Mouse (Mus musculus) heart, embryonic 13.5 days (tissue): ENCODE results near the gene Igsf9b. TPM values are rescaled to one million over a fixed set of nuclear protein-coding genes. Genes with fewer than 3 reads are reported as not detected.

Experiments used
- ATAC-seq: fragments of 200-750 bp; cut with Nextera tagmentation; 2 replicates; pipeline ENCODE4 v1.8.0; 2017; ENCODE audit warnings: moderate TSS enrichment; ENCODE audit not compliant: insufficient number of reproducible peaks, low FRiP score, low TSS enrichment; ENCODE audit errors: extremely low read depth
- H3K27ac ChIP-seq: fragments of 300-500 bp; sonication (generic); replicated peaks from 2 replicates; pipeline ENCODE4 v1.5.1; 2015; ENCODE audit warnings: moderate library complexity, mild to moderate bottlenecking, inconsistent platforms
- H3K27me3 ChIP-seq: fragments of 300-500 bp; sonication (generic); replicated peaks from 2 replicates; pipeline ENCODE4 v1.6.1; 2015; ENCODE audit warnings: mild to moderate bottlenecking, inconsistent platforms
- H3K36me3 ChIP-seq: fragments of 300-500 bp; sonication (generic); 2 replicates; pipeline ENCODE4 v1.6.1; 2015; ENCODE audit warnings: mild to moderate bottlenecking, inconsistent platforms
- H3K4me1 ChIP-seq: fragments of 300-500 bp; sonication (generic); 2 replicates; pipeline ENCODE4 v1.6.1; 2015; ENCODE audit warnings: inconsistent platforms
- H3K4me2 ChIP-seq: fragments of 300-500 bp; sonication (generic); 2 replicates; pipeline ENCODE4 v1.6.1; 2015; ENCODE audit warnings: inconsistent platforms, mild to moderate bottlenecking, moderate library complexity
- H3K4me3 ChIP-seq: fragments of 300-500 bp; sonication (generic); 2 replicates; pipeline ENCODE4 v1.5.1; 2015; ENCODE audit warnings: moderate library complexity, mild to moderate bottlenecking, inconsistent platforms
- H3K9ac ChIP-seq: fragments of 300-500 bp; sonication (generic); 2 replicates; pipeline ENCODE4 v1.6.1; 2015; ENCODE audit warnings: inconsistent platforms, mild to moderate bottlenecking, moderate library complexity
- H3K9me3 ChIP-seq: fragments of 300-500 bp; sonication (generic); 2 replicates; pipeline ENCODE4 v1.6.1; 2016; ENCODE audit warnings: inconsistent platforms
- whole genome bisulfite sequencing: fragments of 180-500 bp; shearing (Covaris S2); methylation state at CpG from one replicate; pipeline ENCODE4 v1.1.7; 2015; ENCODE audit warnings: mixed read lengths; 5-methylcytosine and 5-hydroxymethylcytosine counted together
- polyA plus RNA-seq: library from polyadenylated mRNA; unstranded; fragments of >200 nt; fragmentation: Nextera tagmentation; extraction: Ambion mirVana; gene quantifications from 2 replicates; pipeline ENCODE4 v1.2.1, GENCODE M21; 2015

Igsf9b gene
- polyA plus RNA-seq, 1 experiment from 2014 or later = 3.6 TPM

DNA sequence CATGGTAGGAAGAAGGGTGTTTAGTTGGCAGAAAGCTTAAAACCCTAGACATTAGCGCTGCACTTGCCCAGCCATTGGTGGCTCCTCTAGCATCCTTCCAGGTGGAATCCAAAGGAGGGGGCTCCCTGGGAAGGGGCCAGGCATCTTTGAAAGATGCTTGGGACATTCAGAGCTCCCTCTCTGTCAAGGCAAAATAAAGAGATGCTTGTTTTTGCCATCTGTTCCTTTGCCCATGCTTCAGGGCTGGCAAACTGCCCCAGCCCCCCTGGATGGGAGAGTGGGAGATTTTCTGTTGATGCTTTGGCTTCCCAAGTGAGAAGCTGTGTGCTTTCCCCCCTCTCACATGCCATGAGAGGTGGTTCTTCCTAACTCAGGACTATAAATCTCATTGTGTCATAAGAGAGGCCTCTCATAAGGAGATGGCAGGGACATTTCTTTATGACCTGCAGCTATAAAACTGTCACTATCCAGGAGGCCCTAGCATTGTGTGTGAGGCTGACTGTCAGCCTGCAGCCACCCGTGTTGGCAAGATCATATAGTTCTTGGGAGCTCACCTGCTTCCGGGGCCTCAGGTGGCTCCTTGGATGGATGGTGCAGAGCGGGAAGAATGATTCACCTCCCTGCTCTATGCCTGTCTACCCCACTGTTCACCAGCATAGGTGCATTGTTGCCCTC, 38.1 kb downstream of the Igsf9b start:
- no peak overlapping the region for H3K4me2 ChIP-seq
- no peak overlapping the region for H3K9ac ChIP-seq
- no peak for ATAC-seq
- no peaks in the 10 kb centered on the region for H3K27me3 ChIP-seq
- 79% methylated on average over 4 of the region's 4 CpGs for WGBS
- no peak overlapping the region for H3K4me3 ChIP-seq
- H3K4me1 ChIP-seq = no peaks in the 10 kb centered on the region
- H3K27ac ChIP-seq = no peak overlapping the region
- H3K36me3 ChIP-seq = peaks cover 17% of the 10 kb centered on the region; the same call in 1 of the 2 replicates
- no peaks in the 10 kb centered on the region for H3K9me3 ChIP-seq

DNA sequence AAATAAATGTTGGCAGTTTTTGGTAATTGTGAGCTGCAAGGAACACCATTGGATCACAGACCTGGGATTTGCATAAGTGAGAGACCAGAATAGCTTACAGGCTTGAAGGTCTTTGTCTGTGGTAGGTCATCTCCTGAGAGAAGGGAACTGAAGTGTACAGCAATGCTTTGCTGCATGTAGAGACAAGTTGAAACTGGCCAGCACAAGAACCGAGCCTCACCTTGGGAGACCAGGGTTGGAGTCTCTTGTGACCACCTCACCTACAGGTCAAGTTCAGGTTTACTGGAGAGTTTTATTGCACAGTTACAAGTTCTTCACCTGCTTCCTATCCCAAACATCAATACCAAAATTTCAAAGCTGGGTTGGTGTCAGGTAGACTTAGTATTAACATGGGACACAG, 40.2 kb downstream of the Igsf9b start:
- no peak overlapping the region for H3K9ac ChIP-seq
- H3K4me1 ChIP-seq = no peaks in the 10 kb centered on the region
- 80% methylated on average over 1 of the region's 1 CpGs for WGBS
- H3K36me3 ChIP-seq = peaks cover 6% of the 10 kb centered on the region; the same call in 1 of the 2 replicates
- no peak overlapping the region for H3K4me2 ChIP-seq
- H3K9me3 ChIP-seq = no peaks in the 10 kb centered on the region
- H3K27ac ChIP-seq = no peak overlapping the region
- ATAC-seq = no peak
- no peak overlapping the region for H3K4me3 ChIP-seq
- no peaks in the 10 kb centered on the region for H3K27me3 ChIP-seq

DNA sequence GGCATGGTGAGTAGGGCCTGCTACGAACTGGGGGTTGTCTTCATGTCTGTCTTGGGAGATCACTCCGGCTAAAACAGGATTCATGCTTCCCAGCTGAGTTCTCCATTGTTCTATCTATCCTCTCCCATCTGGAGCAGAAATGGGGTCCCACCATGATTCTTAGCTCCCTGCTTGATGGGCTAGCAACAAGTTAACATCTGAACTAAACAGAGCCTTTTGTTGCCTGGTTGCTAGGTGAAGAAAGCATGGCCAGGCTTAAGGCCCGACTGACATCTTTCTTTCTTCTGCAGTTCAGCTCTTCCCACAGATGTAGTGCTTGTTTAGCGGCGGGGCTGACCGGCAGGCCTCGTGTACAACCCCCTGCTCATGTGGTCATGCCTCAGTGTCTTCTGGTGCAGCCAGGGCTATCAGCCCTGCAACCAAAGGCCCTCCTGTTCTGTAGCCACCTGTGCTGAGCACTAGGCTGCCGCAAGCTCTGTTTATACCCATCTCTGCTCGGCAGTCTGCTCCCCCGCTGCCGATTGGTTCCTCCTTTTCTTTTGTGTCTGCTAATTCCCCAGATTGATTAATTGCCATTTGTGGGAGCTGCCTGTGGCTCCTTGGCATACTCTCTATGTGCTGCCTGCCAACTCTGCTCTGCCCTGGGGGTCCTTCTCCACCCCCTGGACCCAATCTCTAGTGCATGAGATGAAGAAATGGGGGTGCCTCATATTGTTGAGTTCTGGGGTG, 47.7 kb downstream of the Igsf9b start:
- 78% methylated on average over 11 of the region's 11 CpGs for WGBS
- Histone ChIP-seq H3K27ac (no peak overlapping the region), H3K4me3 (no peak overlapping the region), H3K36me3 (peaks cover 5% of the 10 kb centered on the region; the same call in 1 of the 2 replicates), H3K9ac (no peak overlapping the region), H3K27me3 (no peaks in the 10 kb centered on the region), H3K4me1 (no peaks in the 10 kb centered on the region), H3K9me3 (no peaks in the 10 kb centered on the region), H3K4me2 (no peak overlapping the region)
- ATAC-seq = no peak

GRCm38 (mm10) chr9:27353082-27353481, 54.1 kb downstream of the Igsf9b start:
- no peaks in the 10 kb centered on the region for H3K27me3 ChIP-seq
- H3K9ac ChIP-seq = no peak overlapping the region
- H3K4me2 ChIP-seq = no peak overlapping the region
- no peak overlapping the region for H3K4me3 ChIP-seq
- H3K4me1 ChIP-seq = no peaks in the 10 kb centered on the region
- H3K27ac ChIP-seq = no peak overlapping the region
- WGBS = 75% methylated on average over 7 of the region's 7 CpGs
- no peaks in the 10 kb centered on the region for H3K36me3 ChIP-seq
- no peaks in the 10 kb centered on the region for H3K9me3 ChIP-seq
- no peak for ATAC-seq

DNA sequence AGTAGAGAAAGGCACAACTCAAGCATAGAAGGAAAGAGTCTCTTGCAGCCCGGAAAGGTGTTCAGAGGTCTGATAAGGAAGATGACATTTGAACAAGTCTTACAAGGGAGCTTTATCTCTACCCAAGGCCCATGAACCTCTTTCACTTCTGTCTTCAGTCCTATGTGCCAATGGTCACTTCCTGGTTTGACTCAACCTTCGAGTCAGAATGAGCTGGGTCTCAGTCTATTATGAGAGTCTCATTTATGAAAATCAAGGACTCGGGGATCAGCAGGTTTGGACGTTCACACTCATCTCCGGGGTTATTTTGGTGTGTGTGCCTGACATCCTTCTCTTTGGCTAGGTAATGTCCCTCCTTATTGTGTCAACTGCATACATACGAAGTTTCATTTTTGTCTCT, 58.9 kb downstream of the Igsf9b start:
- Histone ChIP-seq H3K36me3 (no peaks in the 10 kb centered on the region), H3K4me2 (no peak overlapping the region), H3K4me1 (no peaks in the 10 kb centered on the region), H3K4me3 (no peak overlapping the region), H3K9me3 (no peaks in the 10 kb centered on the region), H3K27me3 (no peaks in the 10 kb centered on the region), H3K27ac (no peak overlapping the region), H3K9ac (no peak overlapping the region)
- no peak for ATAC-seq
- WGBS = 73% methylated on average over 6 of the region's 6 CpGs

DNA sequence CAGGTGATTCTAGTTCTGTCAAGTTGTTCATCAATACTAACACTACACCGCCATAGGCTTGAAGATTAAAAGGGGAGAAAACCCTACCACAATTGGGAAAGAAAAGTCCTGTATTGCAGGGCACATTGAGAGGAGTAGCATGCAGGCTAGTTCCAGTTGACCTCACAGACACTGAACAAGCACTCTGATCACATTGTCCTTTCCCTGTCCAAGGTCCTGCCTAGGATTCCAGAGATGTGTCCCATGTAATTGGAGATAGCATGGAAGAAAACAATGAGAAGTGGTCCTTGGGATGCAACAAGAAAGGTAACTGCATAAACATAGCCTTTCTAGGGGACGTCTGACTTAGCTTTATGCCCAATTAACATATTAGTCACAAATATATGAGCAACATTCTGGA, 68.2 kb downstream of the Igsf9b start:
- ATAC-seq = no peak
- Histone ChIP-seq H3K4me2 (no peak overlapping the region), H3K36me3 (no peaks in the 10 kb centered on the region), H3K4me1 (no peaks in the 10 kb centered on the region), H3K9ac (no peak overlapping the region), H3K9me3 (no peaks in the 10 kb centered on the region), H3K4me3 (no peak overlapping the region), H3K27me3 (no peaks in the 10 kb centered on the region), H3K27ac (no peak overlapping the region)
- 45% methylated on average over 2 of the region's 2 CpGs for WGBS

- H3K9me3 ChIP-seq = no peaks in the 10 kb centered on the region
- H3K9ac ChIP-seq = no peak overlapping the region
- no peak for ATAC-seq
- H3K4me1 ChIP-seq = no peaks in the 10 kb centered on the region
- no peak overlapping the region for H3K27ac ChIP-seq
- H3K36me3 ChIP-seq = no peaks in the 10 kb centered on the region
- H3K4me2 ChIP-seq = no peak overlapping the region
- H3K27me3 ChIP-seq = no peaks in the 10 kb centered on the region
- H3K4me3 ChIP-seq = no peak overlapping the region
- WGBS = 70% methylated on average over 2 of the region's 2 CpGs
These were observed 70.1 kb downstream of the Igsf9b start for GRCm38 (mm10) chr9:27369108-27369507.

DNA sequence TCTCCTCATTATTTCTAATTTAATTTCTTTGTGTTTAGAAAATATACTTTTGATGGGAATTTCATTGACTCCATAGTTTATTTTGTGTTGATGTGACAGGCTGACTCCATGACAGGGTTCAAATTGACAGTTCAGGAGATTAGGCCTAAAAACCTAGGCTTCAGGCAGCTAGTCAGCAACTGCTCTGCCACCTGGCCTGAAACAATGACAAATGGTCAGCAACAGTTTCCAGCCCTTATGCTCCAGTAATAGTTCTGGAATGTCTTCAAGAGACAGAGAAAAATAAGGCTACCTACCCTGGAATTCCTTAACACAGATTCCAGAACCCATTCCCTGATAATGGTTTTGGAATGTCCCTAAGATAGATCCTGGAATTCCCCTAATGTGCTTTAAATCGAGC, 76.7 kb downstream of the Igsf9b start:
- no peaks in the 10 kb centered on the region for H3K9me3 ChIP-seq
- H3K36me3 ChIP-seq = no peaks in the 10 kb centered on the region
- WGBS = 25% methylated on average over 1 of the region's 1 CpGs
- H3K27ac ChIP-seq = no peak overlapping the region
- no peak for ATAC-seq
- no peaks in the 10 kb centered on the region for H3K4me1 ChIP-seq
- no peak overlapping the region for H3K9ac ChIP-seq
- H3K27me3 ChIP-seq = no peaks in the 10 kb centered on the region
- H3K4me3 ChIP-seq = no peak overlapping the region
- no peak overlapping the region for H3K4me2 ChIP-seq

DNA sequence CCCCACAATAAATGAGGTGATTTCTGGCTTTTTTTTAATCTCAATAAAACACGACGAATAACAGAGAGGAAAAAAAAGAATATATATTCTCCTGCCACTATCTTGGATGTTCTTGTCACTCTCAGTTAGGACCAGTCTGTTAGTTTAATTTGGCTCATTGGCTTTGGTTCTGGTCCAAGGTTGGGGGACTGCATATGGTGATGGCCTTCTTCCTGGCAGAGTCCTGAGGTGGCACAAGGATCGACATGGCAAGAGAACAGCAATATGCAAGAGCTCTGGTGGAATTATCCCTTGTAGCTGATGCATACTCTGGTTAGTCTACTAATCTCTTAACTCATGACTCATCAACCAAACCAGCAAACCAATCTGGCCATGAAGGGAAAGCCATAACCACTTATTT, 87.9 kb downstream of the Igsf9b start:
- Histone ChIP-seq H3K9me3 (no peaks in the 10 kb centered on the region), H3K4me2 (no peak overlapping the region), H3K27ac (no peak overlapping the region), H3K4me1 (no peaks in the 10 kb centered on the region), H3K4me3 (no peak overlapping the region), H3K36me3 (no peaks in the 10 kb centered on the region), H3K9ac (no peak overlapping the region), H3K27me3 (no peaks in the 10 kb centered on the region)
- ATAC-seq = no peak
- WGBS = 69% methylated on average over 3 of the region's 3 CpGs

DNA sequence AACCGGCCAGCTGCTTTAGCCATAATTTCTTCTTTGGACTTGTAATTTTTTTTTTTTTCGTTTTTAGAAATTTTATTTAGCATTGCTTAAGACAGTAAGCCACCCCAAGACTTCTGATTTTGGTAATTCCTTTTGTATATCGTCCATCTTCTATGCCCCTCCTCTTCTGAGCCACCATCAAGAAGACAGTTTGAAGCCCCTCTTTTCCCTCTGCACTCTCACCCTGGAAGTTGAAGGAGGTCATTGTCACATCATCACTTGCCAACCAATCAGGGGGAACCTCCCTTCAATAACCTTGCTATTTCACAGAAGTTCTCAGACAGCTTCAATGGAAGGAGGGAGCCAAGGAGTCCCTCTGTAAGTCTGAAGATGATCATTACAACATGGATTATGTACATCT, 97.5 kb downstream of the Igsf9b start, which contains the start of gene Spata19:
TSS of gene Spata19 (plus strand) at position 301 of the 400 bp plus-strand sequence.
- H3K27ac ChIP-seq = no peak within 1 kb of the TSS
- no peak for ATAC-seq
- H3K4me2 ChIP-seq = no peak within 1 kb of the TSS
- H3K9me3 ChIP-seq = no peaks in the 10 kb centered on the region
- no peak within 1 kb of the TSS for H3K4me3 ChIP-seq
- 65% methylated on average over 3 of the region's 3 CpGs for WGBS
- H3K4me1 ChIP-seq = no peaks in the 10 kb centered on the region
- H3K36me3 ChIP-seq = no peaks in the 10 kb centered on the region
- no peak within 1 kb of the TSS for H3K9ac ChIP-seq
- H3K27me3 ChIP-seq = 0 out of 2 replicates have a peak, but pooled peaks cover 6% of the 10 kb centered on the region

- Histone ChIP-seq H3K27me3 (0 out of 2 replicates have a peak, but pooled peaks cover 10% of the 10 kb centered on the region), H3K27ac (no peak overlapping the region), H3K36me3 (no peaks in the 10 kb centered on the region), H3K4me1 (no peaks in the 10 kb centered on the region), H3K9ac (no peak overlapping the region), H3K4me3 (no peak overlapping the region), H3K9me3 (no peaks in the 10 kb centered on the region), H3K4me2 (no peak overlapping the region)
- WGBS = 75% methylated on average over 4 of the region's 4 CpGs
- ATAC-seq = no peak
These were observed 102.2 kb downstream of the Igsf9b start for GRCm38 (mm10) chr9:27401169-27401568.
